Mouse (Mus musculus) 3134 (cell line): ENCODE measurements around the gene Nxn.

Source experiments
- DNase-seq: peaks from one replicate; pipeline ENCODE4 v3.0.0-alpha.2; 2011; ENCODE audit warnings: low spot score; ENCODE audit not compliant: insufficient read length; ENCODE audit errors: extremely low read depth

Gene Nxn

GRCm38 (mm10) chr11:76337236-76337635 lies 61.7 kb downstream of the Nxn start:
- no peak for DNase-seq

GRCm38 (mm10) chr11:76336224-76336623 lies 62.7 kb downstream of the Nxn start:
- DNase-seq, result no peak

GRCm38 (mm10) chr11:76334966-76335365 lies 64.0 kb downstream of the Nxn start:
- DNase-seq, result no peak

GRCm38 (mm10) chr11:76332240-76332639 lies 66.7 kb downstream of the Nxn start:
- no peak for DNase-seq

- no peak for DNase-seq
Observed at GRCm38 (mm10) chr11:76328522-76329290, 70.2 kb downstream of the Nxn start.

GRCm38 (mm10) chr11:76328084-76328483 lies 70.9 kb downstream of the Nxn start:
- DNase-seq, result no peak

GRCm38 (mm10) chr11:76326672-76327071 lies 72.3 kb downstream of the Nxn start:
- no peak for DNase-seq

- DNase-seq, result no peak
Observed at GRCm38 (mm10) chr11:76326051-76326450, 72.9 kb downstream of the Nxn start.

GRCm38 (mm10) chr11:76324801-76325200 lies 74.1 kb downstream of the Nxn start:
- DNase-seq, result no peak

- DNase-seq, result no peak
Observed at GRCm38 (mm10) chr11:76324207-76324606, 74.7 kb downstream of the Nxn start.

- DNase-seq, result no peak
Observed at GRCm38 (mm10) chr11:76322939-76323338, 76.0 kb downstream of the Nxn start.

- no peak for DNase-seq
Observed at GRCm38 (mm10) chr11:76322081-76322480, 76.9 kb downstream of the Nxn start.

GRCm38 (mm10) chr11:76320475-76320874 lies 78.5 kb downstream of the Nxn start:
- no peak for DNase-seq

- DNase-seq, result no peak
Observed at GRCm38 (mm10) chr11:76319714-76320435, 79.1 kb downstream of the Nxn start.

- DNase-seq, result no peak
Observed at GRCm38 (mm10) chr11:76317904-76318303, 81.0 kb downstream of the Nxn start.

GRCm38 (mm10) chr11:76315785-76316444 lies 83.0 kb downstream of the Nxn start:
- no peak for DNase-seq

GRCm38 (mm10) chr11:76314741-76315140 lies 84.2 kb downstream of the Nxn start:
- no peak for DNase-seq

GRCm38 (mm10) chr11:76314140-76314539 lies 84.8 kb downstream of the Nxn start:
- no peak for DNase-seq

- no peak for DNase-seq
Observed at GRCm38 (mm10) chr11:76312805-76313204, 86.1 kb downstream of the Nxn start.

GRCm38 (mm10) chr11:76311224-76312000 lies 87.5 kb downstream of the Nxn start:
- DNase-seq, result no peak

- DNase-seq, result no peak
Observed at GRCm38 (mm10) chr11:76309868-76310267, 89.1 kb downstream of the Nxn start.
